Mouse (Mus musculus): Measurements from ENCODE around the gene Irf2bpl.

Irf2bpl gene

GRCm38 (mm10) chr12:86859924-86860790, 24.4 kb downstream of the Irf2bpl start:
- DNase-seq (ENCODE audit: low read depth, low spot score), result no peak

GRCm38 (mm10) chr12:86858983-86859872, 25.4 kb downstream of the Irf2bpl start:
- peak; percentile 30 for DNase-seq (ENCODE audit: low read depth, low spot score)

GRCm38 (mm10) chr12:86858498-86858897, 26.1 kb downstream of the Irf2bpl start:
- peak; percentile 42 for DNase-seq (ENCODE audit: low read depth, low spot score)

GRCm38 (mm10) chr12:86857290-86857689, 27.3 kb downstream of the Irf2bpl start:
- peak; percentile 63 for DNase-seq (ENCODE audit: low read depth, low spot score)

- DNase-seq (ENCODE audit: low read depth, low spot score), result peak; percentile 61
Measured at GRCm38 (mm10) chr12:86855670-86856069, 28.9 kb downstream of the Irf2bpl start.

- no peak for DNase-seq (ENCODE audit: low read depth, low spot score)
Measured at GRCm38 (mm10) chr12:86853516-86853915, 31.1 kb downstream of the Irf2bpl start.

GRCm38 (mm10) chr12:86851313-86851712, 33.3 kb downstream of the Irf2bpl start:
- DNase-seq (ENCODE audit: low read depth, low spot score), result peak; percentile 22

- DNase-seq (ENCODE audit: low read depth, low spot score), result no peak
Measured at GRCm38 (mm10) chr12:86850746-86851145, 33.9 kb downstream of the Irf2bpl start.

GRCm38 (mm10) chr12:86849945-86850626, 34.5 kb downstream of the Irf2bpl start:
- DNase-seq (ENCODE audit: low read depth, low spot score), result no peak

- no peak for DNase-seq (ENCODE audit: low read depth, low spot score)
Measured at GRCm38 (mm10) chr12:86842866-86843459, 41.6 kb downstream of the Irf2bpl start.

- no peak for DNase-seq (ENCODE audit: low read depth, low spot score)
Measured at GRCm38 (mm10) chr12:86840526-86840925, 44.1 kb downstream of the Irf2bpl start.

GRCm38 (mm10) chr12:86838181-86838580, 46.4 kb downstream of the Irf2bpl start:
- DNase-seq (ENCODE audit: low read depth, low spot score), result no peak

- no peak for DNase-seq (ENCODE audit: low read depth, low spot score)
Measured at GRCm38 (mm10) chr12:86836431-86837047, 48.1 kb downstream of the Irf2bpl start.

GRCm38 (mm10) chr12:86835899-86836298, 48.7 kb downstream of the Irf2bpl start:
- DNase-seq (ENCODE audit: low read depth, low spot score), result no peak

- DNase-seq (ENCODE audit: low read depth, low spot score), result peak; percentile 75
Measured at GRCm38 (mm10) chr12:86834416-86834772, 50.2 kb downstream of the Irf2bpl start.

- peak; percentile 95 for DNase-seq (ENCODE audit: low read depth, low spot score)
Measured at GRCm38 (mm10) chr12:86833711-86834415, 50.7 kb downstream of the Irf2bpl start.

GRCm38 (mm10) chr12:86832551-86833182, 51.9 kb downstream of the Irf2bpl start:
- no peak for DNase-seq (ENCODE audit: low read depth, low spot score)

- DNase-seq (ENCODE audit: low read depth, low spot score), result no peak
Measured at GRCm38 (mm10) chr12:86831591-86832550, 52.7 kb downstream of the Irf2bpl start.
